Mouse (Mus musculus) embryonic facial prominence, embryonic 11.5 days (tissue): Measurements from ENCODE around the gene Ren1. TPM values are rescaled to one million over a fixed set of nuclear protein-coding genes. Genes with fewer than 3 reads are reported as not detected.

Experiments
- ATAC-seq: fragments of 200-750 bp; cut with Nextera tagmentation; replicated peaks from 2 replicates; pipeline ENCODE4 v1.8.0; 2017; ENCODE audit warnings: low read depth; ENCODE audit not compliant: insufficient number of reproducible peaks, low FRiP score, low TSS enrichment
- DNase-seq: peaks from one replicate; pipeline ENCODE4 v3.0.0-alpha.2; 2015; ENCODE audit warnings: low spot score
- H3K27ac ChIP-seq: fragments of 300-500 bp; sonication (generic); replicated peaks from 2 replicates; pipeline ENCODE4 v1.5.1; 2014; ENCODE audit warnings: mild to moderate bottlenecking, low read depth, low read length, control low read depth
- H3K27me3 ChIP-seq: fragments of 300-500 bp; sonication (generic); 2 replicates; pipeline ENCODE4 v1.6.1; 2014; ENCODE audit warnings: mild to moderate bottlenecking, low read length, moderate library complexity, mixed read lengths; ENCODE audit not compliant: control insufficient read depth, insufficient read depth
- H3K36me3 ChIP-seq: fragments of 300-500 bp; sonication (generic); replicated peaks from 2 replicates; pipeline ENCODE4 v1.6.1; 2014; ENCODE audit warnings: low read depth, mild to moderate bottlenecking, low read length, moderate library complexity, mixed read lengths; ENCODE audit not compliant: control insufficient read depth, insufficient read depth
- H3K4me1 ChIP-seq: fragments of 300-500 bp; sonication (generic); 2 replicates; pipeline ENCODE4 v1.6.1; 2014; ENCODE audit warnings: low read length, mixed read lengths; ENCODE audit not compliant: control insufficient read depth, insufficient read depth
- H3K4me2 ChIP-seq: fragments of 300-500 bp; sonication (generic); 2 replicates; pipeline ENCODE4 v1.6.1; 2014; ENCODE audit warnings: low read depth, mild to moderate bottlenecking, control low read depth, low read length, moderate library complexity
- H3K4me3 ChIP-seq: fragments of 300-500 bp; sonication (generic); 2 replicates; pipeline ENCODE4 v1.5.1; 2014; ENCODE audit warnings: low read depth, low read length, control low read depth
- H3K9ac ChIP-seq: fragments of 300-500 bp; sonication (generic); replicated peaks from 2 replicates; pipeline ENCODE4 v1.6.1; 2014; ENCODE audit warnings: mild to moderate bottlenecking, control low read depth, low read length
- H3K9me3 ChIP-seq: fragments of 300-500 bp; sonication (generic); replicated peaks from 2 replicates; pipeline ENCODE4 v1.6.1; 2016; ENCODE audit warnings: mild to moderate bottlenecking, low read length, inconsistent platforms, mixed read lengths; ENCODE audit not compliant: control insufficient read depth
- WGBS: fragments of 180-500 bp; shearing (Covaris S2); extraction: QIAGEN DNeasy Blood & Tissue Kit; methylation state at CpG from one replicate; pipeline ENCODE4 v1.1.7; 2014; 5-methylcytosine and 5-hydroxymethylcytosine counted together
- polyA plus RNA-seq: library from polyadenylated mRNA; unstranded; fragments of >200 nt; fragmentation: Nextera tagmentation; extraction: Ambion mirVana; gene quantifications from 2 replicates; pipeline ENCODE4 v1.2.1, GENCODE M21; 2014

The Ren1 gene
- polyA plus RNA-seq, 1 experiment from 2014 or later, result not detected

DNA sequence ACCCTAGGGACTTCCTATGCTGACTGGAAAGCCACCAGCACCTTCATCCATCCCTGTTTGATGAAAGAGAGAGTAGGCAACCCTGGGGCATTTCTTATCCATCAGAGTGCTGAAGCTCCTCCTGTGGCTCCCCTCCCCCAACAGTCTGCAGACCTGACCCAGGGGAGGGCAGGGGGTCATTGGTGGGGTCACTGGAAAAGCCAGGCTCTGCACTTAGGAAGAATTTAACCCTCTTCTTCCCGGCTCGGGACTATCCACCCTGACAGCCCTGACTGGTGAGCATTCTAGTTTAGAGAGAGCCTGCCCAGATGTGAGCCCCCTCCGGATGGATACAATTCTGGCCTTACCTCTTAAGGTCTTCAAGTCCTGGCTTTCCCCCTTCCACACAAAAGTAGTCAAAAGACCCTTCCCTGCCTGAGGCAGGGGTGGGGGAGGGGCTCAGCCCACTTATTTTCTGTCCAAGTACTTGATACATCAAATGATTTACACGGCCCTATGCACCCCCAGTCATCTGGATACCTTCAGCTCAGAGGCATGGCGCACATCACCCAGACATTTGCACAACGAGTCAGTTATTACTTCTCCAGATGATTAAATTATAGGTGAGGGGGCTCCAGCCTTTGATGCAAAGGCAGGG, 58.7 kb downstream of the Ren1 start:
- H3K4me3 ChIP-seq, result no peak overlapping the region
- H3K27ac ChIP-seq, result 0 out of 2 replicates have a peak overlapping the region, but pooled peaks have one; percentile 35
- H3K9ac ChIP-seq, result no peak overlapping the region; the same call in 1 of the 2 replicates
- no peaks in the 10 kb centered on the region for H3K36me3 ChIP-seq
- peak; percentile 68; the same call in 1 of the 2 replicates for ATAC-seq
- 3% methylated on average over 6 of the region's 6 CpGs for WGBS
- H3K4me2 ChIP-seq, result no peak overlapping the region
- peak; percentile 52 for DNase-seq
- peaks cover 10% of the 10 kb centered on the region for H3K4me1 ChIP-seq
- no peaks in the 10 kb centered on the region for H3K27me3 ChIP-seq
- no peaks in the 10 kb centered on the region for H3K9me3 ChIP-seq

DNA sequence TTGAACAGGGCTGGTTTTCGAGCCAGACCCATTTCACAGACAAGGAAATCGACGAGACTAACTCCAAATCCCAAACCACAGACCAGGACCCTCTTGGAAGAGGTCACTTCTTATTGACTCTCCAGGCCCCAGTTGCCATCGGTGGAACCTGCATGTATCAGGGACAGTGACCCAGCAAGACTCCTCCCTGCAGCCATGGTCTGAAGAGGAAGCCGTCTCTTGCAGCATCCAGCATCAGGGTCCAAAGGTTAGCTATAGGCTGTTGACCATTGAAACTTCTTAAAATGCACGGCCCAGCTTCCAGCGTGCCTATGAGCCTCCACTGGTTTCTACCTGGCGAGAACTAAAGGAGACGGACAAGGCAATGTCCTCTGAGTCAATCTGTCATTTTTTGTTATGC, 59.5 kb downstream of the Ren1 start:
- Histone ChIP-seq H3K27me3 (no peaks in the 10 kb centered on the region), H3K9me3 (no peaks in the 10 kb centered on the region), H3K27ac (no peak overlapping the region), H3K4me3 (no peak overlapping the region), H3K4me1 (peaks cover 10% of the 10 kb centered on the region), H3K9ac (no peak overlapping the region), H3K36me3 (no peaks in the 10 kb centered on the region), H3K4me2 (no peak overlapping the region)
- ATAC-seq, result no peak
- DNase-seq, result no peak
- WGBS, result 48% methylated on average over 9 of the region's 9 CpGs

Other genes starting within 250 kb of the Ren1 start
- 41.5 and 42.1 TPM in 2 replicates for gene Ppp1r15b, start 219.4 kb upstream of the Ren1 start, polyA plus RNA-seq
- 2.0 and 2.8 TPM in 2 replicates for gene Plekha6, start 186.3 kb upstream of the Ren1 start, polyA plus RNA-seq
- not detected in 2 replicates for gene Golt1a, start 40.7 kb upstream of the Ren1 start, polyA plus RNA-seq
- gene Kiss1, start 28.6 kb upstream of the Ren1 start, polyA plus RNA-seq, result not detected in 2 replicates
- 1.5 and 2.8 TPM in 2 replicates for gene Etnk2, start 13.1 kb downstream of the Ren1 start, polyA plus RNA-seq
- gene Sox13, start 73.9 kb downstream of the Ren1 start, polyA plus RNA-seq, result 5.7 and 6.4 TPM in 2 replicates